30 mouse cellular contexts compared by ENCODE assay signal in the genomic region with DNA sequence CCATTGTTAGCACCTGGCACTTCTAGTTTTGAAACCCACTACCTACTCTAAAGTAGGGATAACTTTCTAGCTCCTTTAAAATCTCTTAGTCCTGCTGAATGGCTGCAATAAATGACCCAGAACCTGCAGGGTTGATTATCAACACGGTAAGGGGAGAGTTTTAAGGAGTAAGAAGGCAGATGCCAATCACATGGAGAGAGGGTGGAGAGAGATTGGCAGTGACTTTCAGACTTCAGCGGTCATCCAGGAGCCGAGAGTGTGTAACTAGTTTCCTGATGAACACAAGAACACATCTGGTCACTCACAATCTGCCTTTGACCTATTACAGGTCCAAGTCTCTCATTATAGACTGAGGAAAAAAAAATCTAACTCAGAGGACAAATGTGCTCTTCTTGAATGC. TPM values are rescaled to one million over a fixed set of nuclear protein-coding genes. Genes with fewer than 3 reads are reported as not detected.
DNase-seq lines count a peak whose midpoint lies in the region; ATAC-seq and TF ChIP-seq lines count a peak whose summit lies in the region.
"Had no signal": no experiment of that assay in that cellular context is flagged by ENCODE, and none has a peak within 500 bp of the region (broad histone marks: within the 10 kb centered on the region; RNA-seq: fewer than 3 reads in every experiment).

TSS of gene Tmem52b (plus strand) at position 189 of the 400 bp plus-strand sequence.

- WGBS in intestine, embryonic 14.5 days = 63% methylated on average over 3 of the region's 3 CpGs
- 45% methylated on average over 3 of the region's 3 CpGs for WGBS in intestine, postnatal 0 days
- WGBS in kidney, embryonic 14.5 days = 31% methylated on average over 3 of the region's 3 CpGs
- 73% methylated on average over 3 of the region's 3 CpGs for WGBS in hindbrain, postnatal 0 days

- ATAC-seq in intestine, embryonic 14.5 days (replicated peaks; ENCODE audit: low FRiP score, low TSS enrichment, low read depth) = no peak
- no peak for ATAC-seq in intestine, postnatal 0 days
- ATAC-seq in kidney, embryonic 14.5 days (ENCODE audit: low FRiP score, low TSS enrichment) = no peak
- ATAC-seq in hindbrain, postnatal 0 days = no peak
- ATAC-seq: CD4-positive, CD25-positive, alpha-beta regulatory T cell, adult 4 months; forebrain, embryonic 15.5 days; liver, embryonic 12.5 days had no signal

- intact Hi-C loops in gastrocnemius, postnatal 14 days (cut with DNase I; ENCODE audit: low total_unique reads) = no loop called here

- no peak for DNase-seq in intestine, embryonic 14.5 days (ENCODE audit: low spot score)
- peak; percentile 38 to 70 for DNase-seq in kidney, postnatal 25 days
- DNase-seq in hindbrain, postnatal 0 days (ENCODE audit: low spot score) = no peak
- DNase-seq in gastrocnemius, postnatal 14 days = no peak
- DNase-seq in heart, adult 9 months (ENCODE audit: low spot score in 2 of 2) = no peak
- DNase-seq: cerebellum, adult 11 months; cerebellum, adult 9-11 months; heart, postnatal 14 days; lung, adult 18-20 months; lung, postnatal 14 days; right cerebral cortex, postnatal 25 days; spleen, adult 18-20 months; thymus, adult 18-20 months; thymus, postnatal 36 days had no signal

- TF ChIP-seq POLR2A in embryonic fibroblast, embryonic 13.5 days (IDR thresholded peaks at IDR 0.05; ENCODE audit: low read depth, low read length) = no peak

- H3K9ac ChIP-seq in intestine, embryonic 14.5 days (ENCODE audit: low read length) = no peak within 1 kb of the TSS
- no peak within 1 kb of the TSS for H3K9ac ChIP-seq in intestine, postnatal 0 days (ENCODE audit: low read depth, low read length)
- H3K9ac ChIP-seq in kidney, embryonic 14.5 days (ENCODE audit: low read depth, low read length) = 0 out of 2 replicates have a peak within 1 kb of the TSS, but pooled peaks have one; percentile 19
- no peak within 1 kb of the TSS for H3K9ac ChIP-seq in hindbrain, postnatal 0 days (replicated peaks; ENCODE audit: low read length)
- H3K9ac ChIP-seq: embryonic facial prominence, embryonic 15.5 days; forebrain, embryonic 15.5 days; heart, embryonic 12.5 days; hindbrain, embryonic 12.5 days; liver, embryonic 12.5 days; midbrain, embryonic 12.5 days had no signal

- no peaks in the 10 kb centered on the region for H3K36me3 ChIP-seq in intestine, embryonic 14.5 days (ENCODE audit: control insufficient read depth, insufficient read depth, low read length)
- no peaks in the 10 kb centered on the region for H3K36me3 ChIP-seq in intestine, postnatal 0 days (ENCODE audit: control insufficient read depth, insufficient read depth)
- no peaks in the 10 kb centered on the region for H3K36me3 ChIP-seq in kidney, embryonic 14.5 days (ENCODE audit: control insufficient read depth, insufficient read depth, low read length)
- no peaks in the 10 kb centered on the region for H3K36me3 ChIP-seq in hindbrain, postnatal 0 days (ENCODE audit: insufficient read depth, low read length)
- H3K36me3 ChIP-seq: embryonic facial prominence, embryonic 15.5 days; forebrain, embryonic 15.5 days; heart, embryonic 12.5 days; hindbrain, embryonic 12.5 days; liver, embryonic 12.5 days; midbrain, embryonic 12.5 days had no signal

- peak within 1 kb of the TSS; percentile 15 for H3K4me2 ChIP-seq in intestine, embryonic 14.5 days (ENCODE audit: low read length)
- no peak within 1 kb of the TSS for H3K4me2 ChIP-seq in intestine, postnatal 0 days (replicated peaks; ENCODE audit: low read depth)
- H3K4me2 ChIP-seq in kidney, embryonic 14.5 days (replicated peaks; ENCODE audit: low read depth, low read length) = no peak within 1 kb of the TSS; the same call in 1 of the 2 replicates
- H3K4me2 ChIP-seq in hindbrain, postnatal 0 days (ENCODE audit: low read depth, low read length) = no peak within 1 kb of the TSS
- H3K4me2 ChIP-seq: embryonic facial prominence, embryonic 15.5 days; forebrain, embryonic 15.5 days; heart, embryonic 12.5 days; hindbrain, embryonic 12.5 days; liver, embryonic 12.5 days; midbrain, embryonic 12.5 days had no signal

- no peaks in the 10 kb centered on the region for H3K27me3 ChIP-seq in intestine, embryonic 14.5 days (replicated peaks; ENCODE audit: control insufficient read depth, insufficient read depth, low read length)
- H3K27me3 ChIP-seq in intestine, postnatal 0 days (replicated peaks; ENCODE audit: control insufficient read depth, insufficient read depth, low read length) = no peaks in the 10 kb centered on the region
- H3K27me3 ChIP-seq in kidney, embryonic 14.5 days (ENCODE audit: control insufficient read depth, insufficient read depth, low read length) = no peaks in the 10 kb centered on the region
- no peaks in the 10 kb centered on the region for H3K27me3 ChIP-seq in hindbrain, postnatal 0 days (ENCODE audit: insufficient read depth, low read length)
- H3K27me3 ChIP-seq: embryonic facial prominence, embryonic 15.5 days; forebrain, embryonic 15.5 days; heart, embryonic 12.5 days; hindbrain, embryonic 12.5 days; liver, embryonic 12.5 days; midbrain, embryonic 12.5 days had no signal

- no peaks in the 10 kb centered on the region for H3K9me3 ChIP-seq in intestine, embryonic 14.5 days (ENCODE audit: control insufficient read depth, low read length)
- no peaks in the 10 kb centered on the region for H3K9me3 ChIP-seq in intestine, postnatal 0 days (ENCODE audit: control insufficient read depth)
- no peaks in the 10 kb centered on the region for H3K9me3 ChIP-seq in kidney, embryonic 14.5 days (ENCODE audit: control insufficient read depth, low read length)
- no peaks in the 10 kb centered on the region for H3K9me3 ChIP-seq in hindbrain, postnatal 0 days (ENCODE audit: low read length)
- H3K9me3 ChIP-seq: embryonic facial prominence, embryonic 15.5 days; forebrain, embryonic 15.5 days; heart, embryonic 12.5 days; hindbrain, embryonic 12.5 days; liver, embryonic 12.5 days; midbrain, embryonic 12.5 days had no signal

- TF ChIP-seq CTCF in intestine, postnatal 0 days (IDR thresholded peaks at IDR 0.05; ENCODE audit: low read depth) = no peak
- no peak for TF ChIP-seq CTCF in embryonic fibroblast, embryonic 13.5 days (IDR thresholded peaks at IDR 0.05; ENCODE audit: borderline replicate concordance, insufficient read depth, low read length)
- no peak for TF ChIP-seq CTCF in hindbrain, postnatal 0 days (IDR thresholded peaks at IDR 0.05; ENCODE audit: low read depth)

- peak within 1 kb of the TSS; percentile 54 for H3K27ac ChIP-seq in intestine, embryonic 14.5 days (ENCODE audit: low read depth)
- H3K27ac ChIP-seq in intestine, postnatal 0 days (ENCODE audit: low read depth, low read length) = no peak within 1 kb of the TSS
- peak within 1 kb of the TSS; percentile 31; the same call in 1 of the 2 replicates for H3K27ac ChIP-seq in embryonic fibroblast, embryonic 13.5 days (ENCODE audit: insufficient read depth, low read length)
- peak within 1 kb of the TSS; percentile 33; the same call in 1 of the 2 replicates for H3K27ac ChIP-seq in kidney, embryonic 14.5 days (ENCODE audit: low read depth, low read length)
- H3K27ac ChIP-seq in hindbrain, postnatal 0 days = no peak within 1 kb of the TSS
- H3K27ac ChIP-seq: embryonic facial prominence, embryonic 15.5 days; forebrain, embryonic 15.5 days; hindbrain, embryonic 12.5 days; layer of hippocampus, adult 2 months; liver, embryonic 12.5 days; midbrain, embryonic 12.5 days had no signal

- H3K4me1 ChIP-seq in intestine, embryonic 14.5 days (replicated peaks; ENCODE audit: control insufficient read depth, insufficient read depth, low read length) = peaks cover 22% of the 10 kb centered on the region
- peaks cover 7% of the 10 kb centered on the region; the same call in 1 of the 2 replicates for H3K4me1 ChIP-seq in intestine, postnatal 0 days (replicated peaks; ENCODE audit: control insufficient read depth, insufficient read depth, low read length)
- H3K4me1 ChIP-seq in embryonic fibroblast, embryonic 13.5 days (ENCODE audit: control insufficient read depth, insufficient read depth, low read length) = peaks cover 19% of the 10 kb centered on the region
- H3K4me1 ChIP-seq in kidney, embryonic 14.5 days (ENCODE audit: control insufficient read depth, insufficient read depth, low read length) = peaks cover 12% of the 10 kb centered on the region; the same call in 1 of the 2 replicates
- H3K4me1 ChIP-seq in hindbrain, postnatal 0 days (ENCODE audit: insufficient read depth, low read length) = no peaks in the 10 kb centered on the region
- H3K4me1 ChIP-seq: embryonic facial prominence, embryonic 15.5 days; forebrain, embryonic 15.5 days; hindbrain, embryonic 12.5 days; liver, embryonic 12.5 days; midbrain, embryonic 12.5 days had no signal

- H3K4me3 ChIP-seq in intestine, embryonic 14.5 days (ENCODE audit: low read depth, low read length) = no peak within 1 kb of the TSS
- H3K4me3 ChIP-seq in intestine, postnatal 0 days (ENCODE audit: low read depth, low read length) = no peak within 1 kb of the TSS
- no peak within 1 kb of the TSS for H3K4me3 ChIP-seq in embryonic fibroblast, embryonic 13.5 days (ENCODE audit: insufficient read depth, low read length)
- H3K4me3 ChIP-seq in kidney, embryonic 14.5 days (ENCODE audit: low read length) = no peak within 1 kb of the TSS
- no peak within 1 kb of the TSS for H3K4me3 ChIP-seq in hindbrain, postnatal 0 days (ENCODE audit: low read length)
- H3K4me3 ChIP-seq: embryonic facial prominence, embryonic 15.5 days; forebrain, embryonic 15.5 days; heart, embryonic 12.5 days; hindbrain, embryonic 12.5 days; layer of hippocampus, adult 2 months; liver, embryonic 12.5 days; midbrain, embryonic 12.5 days had no signal

RNA-seq across cellular contexts. Expression of gene Tmem52b, which starts in this region (rescaled TPM):
- 0.23 TPM in 2 replicates for polyA plus RNA-seq in intestine, embryonic 14.5 days (2014; fragmentation: Nextera tagmentation; extraction: Ambion mirVana)
- 0.08 and 0.18 TPM in 2 replicates for polyA plus RNA-seq in intestine, postnatal 0 days (2015; fragmentation: Nextera tagmentation; extraction: Ambion mirVana)
- polyA plus RNA-seq in embryonic fibroblast, embryonic 13.5 days (2011; ENCODE audit: insufficient read length, low read depth, missing spikeins) = 0.48 TPM in 1 of 2 replicates, not detected in the other
- 24.0 and 38.3 TPM in 2 replicates for polyA plus RNA-seq in kidney, embryonic 14.5 days (2014; fragmentation: Nextera tagmentation; extraction: Ambion mirVana)
- 0.05 TPM in 1 of 2 replicates, not detected in the other for total RNA-seq in hindbrain, postnatal 0 days (2014; rRNA removed)
- not detected in 2 replicates for polyA plus RNA-seq in hindbrain, postnatal 0 days (2015; fragmentation: Nextera tagmentation; extraction: Ambion mirVana)
- total RNA-seq in gastrocnemius, postnatal 14 days (2021) = not detected
- total RNA-seq: adrenal gland, adult 18-20 months; gastrocnemius, adult 8-10 months; granulocyte monocyte progenitor cell, adult 5-6 weeks; heart, postnatal 14 days; layer of hippocampus, adult 2 months; left cerebral cortex, postnatal 14 days; megakaryocyte, adult 5-6 weeks had no signal
- polyA plus RNA-seq: CD4-positive, CD25-positive, alpha-beta regulatory T cell, adult 4 months; embryonic facial prominence, embryonic 15.5 days; forebrain, embryonic 15.5 days; heart, embryonic 12.5 days; hindbrain, embryonic 12.5 days; liver, embryonic 12.5 days; midbrain, embryonic 12.5 days had no signal

Comparison
In these comparisons a context has a peak if more than half of its experiments do, and no peak if none do; other contexts are left out.
1. RNA of gene Tmem52b (polyA plus RNA-seq): 24.0 to 38.3 TPM in kidney, embryonic 14.5 days; 0.23 TPM in intestine, embryonic 14.5 days, not detected in hindbrain, postnatal 0 days, 0.08 to 0.18 TPM in intestine, postnatal 0 days and 0.48 TPM in embryonic fibroblast, embryonic 13.5 days; every median in the first group is over 10 times any median in the second.
2. H3K27ac ChIP-seq: peak in intestine, embryonic 14.5 days (single experiment), embryonic fibroblast, embryonic 13.5 days (single experiment) and kidney, embryonic 14.5 days (single experiment); none in intestine, postnatal 0 days (single experiment) and hindbrain, postnatal 0 days (single experiment).
3. DNase-seq: peak in kidney, postnatal 25 days (2 of 2); none in intestine, embryonic 14.5 days (single experiment), hindbrain, postnatal 0 days (single experiment), gastrocnemius, postnatal 14 days (single experiment) and heart, adult 9 months (0 of 2).